Mouse (Mus musculus): Measurements from ENCODE around the gene Rrh. TPM values are rescaled to one million over a fixed set of nuclear protein-coding genes. Genes with fewer than 3 reads are reported as not detected.

The Rrh gene
- 0.25 TPM in 1 of 2 replicates, not detected in the other for polyA plus RNA-seq (2015; fragmentation: Nextera tagmentation; extraction: Ambion mirVana)

- Histone ChIP-seq H3K36me3 (ENCODE audit: control insufficient read depth, insufficient read depth) (peaks cover 24% of the 10 kb centered on the region), H3K9ac (replicated peaks; ENCODE audit: low read depth, low read length) (no peak within 1 kb of the TSS), H3K27ac (ENCODE audit: low read length) (no peak within 1 kb of the TSS), H3K27me3 (replicated peaks; ENCODE audit: control insufficient read depth, insufficient read depth, low read length) (no peaks in the 10 kb centered on the region), H3K4me1 (replicated peaks; ENCODE audit: control insufficient read depth, insufficient read depth, low read length) (no peaks in the 10 kb centered on the region), H3K4me3 (replicated peaks; ENCODE audit: low read length) (no peak within 1 kb of the TSS), H3K9me3 (ENCODE audit: control insufficient read depth, low read length) (no peaks in the 10 kb centered on the region), H3K4me2 (ENCODE audit: low read length) (no peak within 1 kb of the TSS)
- 31% methylated on average over 11 of the region's 11 CpGs for WGBS
- no peak for ATAC-seq
These were observed at the start of gene Rrh for GRCm38 (mm10) chr3:129822206-129822775. TSS of gene Rrh (minus strand) at chr3:129822587.

- Histone ChIP-seq H3K9ac (replicated peaks; ENCODE audit: low read depth, low read length) (no peak overlapping the region), H3K9me3 (ENCODE audit: control insufficient read depth, low read length) (no peaks in the 10 kb centered on the region), H3K4me1 (replicated peaks; ENCODE audit: control insufficient read depth, insufficient read depth, low read length) (no peaks in the 10 kb centered on the region), H3K27me3 (replicated peaks; ENCODE audit: control insufficient read depth, insufficient read depth, low read length) (no peaks in the 10 kb centered on the region), H3K4me3 (replicated peaks; ENCODE audit: low read length) (no peak overlapping the region), H3K27ac (ENCODE audit: low read length) (no peak overlapping the region), H3K4me2 (ENCODE audit: low read length) (no peak overlapping the region), H3K36me3 (ENCODE audit: control insufficient read depth, insufficient read depth) (no peaks in the 10 kb centered on the region)
- 57% methylated on average over 14 of the region's 14 CpGs for WGBS
- ATAC-seq: no peak
These were observed 41.3 kb upstream of the Rrh start for GRCm38 (mm10) chr3:129863698-129864097.

- H3K4me1 ChIP-seq (replicated peaks; ENCODE audit: control insufficient read depth, insufficient read depth, low read length): no peaks in the 10 kb centered on the region
- H3K27me3 ChIP-seq (replicated peaks; ENCODE audit: control insufficient read depth, insufficient read depth, low read length): no peaks in the 10 kb centered on the region
- no peak for ATAC-seq
- H3K36me3 ChIP-seq (ENCODE audit: control insufficient read depth, insufficient read depth): no peaks in the 10 kb centered on the region
- H3K9me3 ChIP-seq (ENCODE audit: control insufficient read depth, low read length): no peaks in the 10 kb centered on the region
- no peak overlapping the region for H3K27ac ChIP-seq (ENCODE audit: low read length)
- 73% methylated on average over 2 of the region's 2 CpGs for WGBS
- no peak overlapping the region for H3K4me2 ChIP-seq (ENCODE audit: low read length)
- H3K4me3 ChIP-seq (replicated peaks; ENCODE audit: low read length): no peak overlapping the region
- no peak overlapping the region for H3K9ac ChIP-seq (replicated peaks; ENCODE audit: low read depth, low read length)
These were observed 40.2 kb upstream of the Rrh start for GRCm38 (mm10) chr3:129862592-129862991.

- WGBS: 85% methylated on average over 7 of the region's 7 CpGs
- no peak for ATAC-seq
These were observed 24.5 kb upstream of the Rrh start for GRCm38 (mm10) chr3:129846846-129847245.

GRCm38 (mm10) chr3:129845868-129846267 is 23.5 kb upstream of the Rrh start:
- H3K9me3 ChIP-seq (ENCODE audit: control insufficient read depth, low read length): no peaks in the 10 kb centered on the region
- H3K27me3 ChIP-seq (replicated peaks; ENCODE audit: control insufficient read depth, insufficient read depth, low read length): no peaks in the 10 kb centered on the region
- no peaks in the 10 kb centered on the region for H3K36me3 ChIP-seq (ENCODE audit: control insufficient read depth, insufficient read depth)
- H3K4me2 ChIP-seq (ENCODE audit: low read length): no peak overlapping the region
- 88% methylated on average over 2 of the region's 2 CpGs for WGBS
- H3K9ac ChIP-seq (replicated peaks; ENCODE audit: low read depth, low read length): no peak overlapping the region
- no peak overlapping the region for H3K4me3 ChIP-seq (replicated peaks; ENCODE audit: low read length)
- ATAC-seq: no peak
- no peaks in the 10 kb centered on the region for H3K4me1 ChIP-seq (replicated peaks; ENCODE audit: control insufficient read depth, insufficient read depth, low read length)
- H3K27ac ChIP-seq (ENCODE audit: low read length): no peak overlapping the region

More at GRCm38 (mm10) chr3:129846846-129847245, 24.5 kb upstream of the Rrh start:
- Histone ChIP-seq H3K27ac (ENCODE audit: low read length) (no peak overlapping the region), H3K36me3 (ENCODE audit: control insufficient read depth, insufficient read depth) (no peaks in the 10 kb centered on the region), H3K4me3 (replicated peaks; ENCODE audit: low read length) (no peak overlapping the region), H3K4me1 (replicated peaks; ENCODE audit: control insufficient read depth, insufficient read depth, low read length) (no peaks in the 10 kb centered on the region), H3K4me2 (ENCODE audit: low read length) (no peak overlapping the region), H3K27me3 (replicated peaks; ENCODE audit: control insufficient read depth, insufficient read depth, low read length) (no peaks in the 10 kb centered on the region), H3K9me3 (ENCODE audit: control insufficient read depth, low read length) (no peaks in the 10 kb centered on the region), H3K9ac (replicated peaks; ENCODE audit: low read depth, low read length) (no peak overlapping the region)

- no peak for ATAC-seq
- WGBS: 47% methylated on average over 6 of the region's 7 CpGs
These were observed 15.6 kb upstream of the Rrh start for GRCm38 (mm10) chr3:129838017-129838416.

GRCm38 (mm10) chr3:129836965-129837364 is 14.6 kb upstream of the Rrh start:
- Histone ChIP-seq H3K4me3 (replicated peaks; ENCODE audit: low read length) (no peak overlapping the region), H3K36me3 (ENCODE audit: control insufficient read depth, insufficient read depth) (no peaks in the 10 kb centered on the region), H3K27me3 (replicated peaks; ENCODE audit: control insufficient read depth, insufficient read depth, low read length) (no peaks in the 10 kb centered on the region), H3K9ac (replicated peaks; ENCODE audit: low read depth, low read length) (no peak overlapping the region), H3K9me3 (ENCODE audit: control insufficient read depth, low read length) (no peaks in the 10 kb centered on the region), H3K27ac (ENCODE audit: low read length) (no peak overlapping the region), H3K4me1 (replicated peaks; ENCODE audit: control insufficient read depth, insufficient read depth, low read length) (no peaks in the 10 kb centered on the region), H3K4me2 (ENCODE audit: low read length) (no peak overlapping the region)
- no peak for ATAC-seq
- 91% methylated on average over 6 of the region's 6 CpGs for WGBS

More at GRCm38 (mm10) chr3:129838017-129838416, 15.6 kb upstream of the Rrh start:
- Histone ChIP-seq H3K9me3 (ENCODE audit: control insufficient read depth, low read length) (no peaks in the 10 kb centered on the region), H3K27ac (ENCODE audit: low read length) (no peak overlapping the region), H3K9ac (replicated peaks; ENCODE audit: low read depth, low read length) (no peak overlapping the region), H3K4me2 (ENCODE audit: low read length) (no peak overlapping the region), H3K27me3 (replicated peaks; ENCODE audit: control insufficient read depth, insufficient read depth, low read length) (no peaks in the 10 kb centered on the region), H3K4me1 (replicated peaks; ENCODE audit: control insufficient read depth, insufficient read depth, low read length) (no peaks in the 10 kb centered on the region), H3K36me3 (ENCODE audit: control insufficient read depth, insufficient read depth) (no peaks in the 10 kb centered on the region), H3K4me3 (replicated peaks; ENCODE audit: low read length) (no peak overlapping the region)

GRCm38 (mm10) chr3:129836051-129836697 is 13.8 kb upstream of the Rrh start:
- H3K4me2 ChIP-seq (ENCODE audit: low read length): no peak overlapping the region
- 13% methylated on average over 11 of the region's 11 CpGs for whole genome bisulfite sequencing

GRCm38 (mm10) chr3:129835388-129835934 is 13.1 kb upstream of the Rrh start, which contains the start of gene Cfi:
TSS of gene Cfi (plus strand) at chr3:129835884.
- H3K4me2 ChIP-seq (ENCODE audit: low read length): no peak within 1 kb of the TSS
- no peaks in the 10 kb centered on the region for H3K36me3 ChIP-seq (ENCODE audit: control insufficient read depth, insufficient read depth)
- H3K27ac ChIP-seq (ENCODE audit: low read length): no peak within 1 kb of the TSS
- no peak within 1 kb of the TSS for H3K4me3 ChIP-seq (replicated peaks; ENCODE audit: low read length)
- H3K27me3 ChIP-seq (replicated peaks; ENCODE audit: control insufficient read depth, insufficient read depth, low read length): no peaks in the 10 kb centered on the region
- 73% methylated on average over 6 of the region's 6 CpGs for WGBS
- H3K9ac ChIP-seq (replicated peaks; ENCODE audit: low read depth, low read length): no peak within 1 kb of the TSS
- H3K9me3 ChIP-seq (ENCODE audit: control insufficient read depth, low read length): no peaks in the 10 kb centered on the region
- no peak for ATAC-seq
- no peaks in the 10 kb centered on the region; the same call in 1 of the 2 replicates for H3K4me1 ChIP-seq (replicated peaks; ENCODE audit: control insufficient read depth, insufficient read depth, low read length)

More at GRCm38 (mm10) chr3:129836051-129836697, 13.8 kb upstream of the Rrh start:
- H3K27ac ChIP-seq (ENCODE audit: low read length): no peak overlapping the region
- H3K4me3 ChIP-seq (replicated peaks; ENCODE audit: low read length): no peak overlapping the region
- H3K9ac ChIP-seq (replicated peaks; ENCODE audit: low read depth, low read length): no peak overlapping the region
- no peak for ATAC-seq
- no peaks in the 10 kb centered on the region for H3K9me3 ChIP-seq (ENCODE audit: control insufficient read depth, low read length)
- no peaks in the 10 kb centered on the region; the same call in 1 of the 2 replicates for H3K4me1 ChIP-seq (replicated peaks; ENCODE audit: control insufficient read depth, insufficient read depth, low read length)
- no peaks in the 10 kb centered on the region for H3K27me3 ChIP-seq (replicated peaks; ENCODE audit: control insufficient read depth, insufficient read depth, low read length)
- no peaks in the 10 kb centered on the region for H3K36me3 ChIP-seq (ENCODE audit: control insufficient read depth, insufficient read depth)

Measured in forebrain, embryonic 16.5 days (tissue).